Mouse (Mus musculus) CH12.LX (cell line): ENCODE results near the gene Rab4a.

Source experiments
- MYC ChIP-seq: IDR thresholded peaks from 2 replicates; pipeline ENCODE4 v1.6.1; 2011; ENCODE audit warnings: low read depth, mild to moderate bottlenecking, improper control_type of control experiment, low read length
- USF1 ChIP-seq: IDR thresholded peaks from 2 replicates; pipeline ENCODE4 v1.6.1; 2014; ENCODE audit warnings: low read depth, mild to moderate bottlenecking, inconsistent platforms, low read length, improper control_type of control experiment

DNA sequence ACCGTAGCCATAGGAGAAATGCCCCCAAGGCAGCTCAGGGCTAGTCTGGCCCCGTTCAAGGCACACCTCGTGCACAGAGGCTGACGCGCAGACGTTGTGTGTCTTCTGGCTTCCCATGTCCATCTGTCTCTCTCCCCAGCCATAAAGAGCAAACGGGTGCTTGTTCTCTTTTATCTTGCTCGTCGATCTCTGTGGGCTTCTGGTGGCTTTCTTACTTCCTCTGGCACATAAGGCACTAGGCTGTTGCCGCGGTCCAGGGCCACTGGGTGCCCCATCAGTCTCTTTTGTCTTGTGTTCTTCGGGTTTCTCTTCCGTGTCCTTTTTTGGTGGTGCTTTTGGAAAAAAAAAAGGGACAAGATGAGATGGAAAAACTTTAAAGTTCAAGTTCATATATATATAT lies 39.3 kb downstream of the Rab4a start:
- TF ChIP-seq MYC (no peak), USF1 (no peak)
